Mouse (Mus musculus): ENCODE measurements around the gene Bean1.

DNA sequence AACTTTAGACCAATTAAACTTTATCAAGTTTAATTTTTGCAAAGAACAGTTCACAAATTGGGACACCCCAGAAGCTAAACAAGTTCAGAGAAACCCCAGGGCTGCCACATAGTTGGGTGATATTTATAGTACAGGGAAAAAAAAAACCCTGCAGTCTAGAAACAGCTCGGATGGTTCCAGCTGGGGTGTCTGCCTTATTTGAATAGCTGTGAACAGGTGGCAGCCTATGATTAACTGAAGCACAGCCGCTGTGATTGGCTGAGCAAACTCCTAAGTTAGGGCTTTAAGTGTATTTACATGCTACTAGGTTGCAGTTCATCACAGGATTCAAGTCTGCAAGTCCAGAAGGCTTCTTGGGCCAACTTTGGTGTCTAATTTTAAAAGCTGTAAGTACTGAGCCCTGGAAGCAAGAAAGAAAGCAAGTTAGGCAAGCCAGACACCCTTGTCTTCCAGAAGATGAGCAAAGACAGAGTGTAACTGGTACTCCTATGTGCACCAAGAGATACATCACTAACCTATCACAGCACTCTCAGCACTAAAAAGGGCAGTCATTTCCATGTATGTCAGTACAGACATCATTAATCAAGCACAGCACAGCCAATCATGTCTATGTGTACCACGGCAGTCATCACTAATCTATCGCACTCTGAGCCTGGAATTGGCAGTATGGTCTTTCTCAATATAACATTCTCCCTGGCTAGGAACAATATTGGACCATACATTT is 42.9 kb upstream of the Bean1 start:
- TF ChIP-seq CTCF (IDR thresholded peaks at IDR 0.05; ENCODE audit: extremely low read depth, insufficient read length, insufficient replicate concordance, low read depth, low read length) (no peak), POLR2A (IDR thresholded peaks at IDR 0.05; ENCODE audit: low read depth, low read length) (no peak)

Measured in small intestine, adult 2 months (tissue).